Mouse (Mus musculus): ENCODE results near the gene Fam13c.
A peak's percentile ranks its signal among the peaks of the same experiment; 100 is the strongest.
"Not testable (repeated sequence)": the region's sequence is repeated elsewhere in the genome, so short reads cannot be mapped to it uniquely, and the experiment has no call there.

Gene Fam13c

DNA sequence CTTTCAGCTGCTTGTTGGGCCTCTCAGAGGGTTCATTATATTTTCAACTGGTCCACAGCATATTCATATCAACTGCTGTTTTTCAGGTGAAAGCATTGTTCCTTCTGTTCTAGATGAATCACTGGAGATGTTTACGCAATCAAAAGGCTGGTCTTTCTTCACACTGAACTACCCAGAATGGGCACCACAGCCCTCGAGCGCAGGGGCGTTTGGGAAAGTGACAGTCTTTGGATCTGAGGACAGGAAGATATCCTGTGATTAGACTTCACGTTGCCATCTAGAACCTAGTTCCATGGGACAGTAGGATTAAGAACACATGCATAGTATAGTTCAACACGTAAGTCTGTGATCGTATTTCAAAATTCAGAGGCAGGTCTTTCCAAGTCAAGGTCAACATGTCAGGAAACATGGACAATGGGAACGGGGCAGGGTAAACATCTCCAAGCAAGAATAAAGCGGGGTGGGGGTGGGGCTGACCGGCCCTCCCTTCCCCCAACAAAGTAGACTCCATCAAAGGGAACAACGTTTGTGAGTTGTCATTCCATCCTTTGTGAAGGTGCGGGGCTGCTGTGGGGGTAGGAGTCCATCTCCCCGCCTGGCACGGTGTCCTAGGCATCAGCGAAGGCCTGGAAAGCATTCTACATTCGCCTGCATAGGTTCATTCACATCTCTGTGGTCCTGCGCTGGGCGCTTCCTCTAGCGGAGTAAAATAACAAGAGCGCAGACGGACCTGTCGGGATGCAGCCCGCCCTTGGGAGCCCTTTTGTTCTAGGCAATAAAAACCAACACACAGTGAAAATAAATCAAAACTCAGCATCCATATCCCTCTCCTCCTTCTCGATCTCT lies at the start of gene Fam13c:
TSS of gene Fam13c (plus strand) at position 806 of the 846 bp plus-strand sequence.
- DNase-seq (ENCODE audit: inconsistent ontology term), result no peak

- no peak for DNase-seq (ENCODE audit: inconsistent ontology term)
These were observed 44.4 kb upstream of the Fam13c start for GRCm38 (mm10) chr10:70395900-70396299.

- DNase-seq (ENCODE audit: inconsistent ontology term), result no peak
These were observed 42.1 kb upstream of the Fam13c start for GRCm38 (mm10) chr10:70398224-70398623.

DNA sequence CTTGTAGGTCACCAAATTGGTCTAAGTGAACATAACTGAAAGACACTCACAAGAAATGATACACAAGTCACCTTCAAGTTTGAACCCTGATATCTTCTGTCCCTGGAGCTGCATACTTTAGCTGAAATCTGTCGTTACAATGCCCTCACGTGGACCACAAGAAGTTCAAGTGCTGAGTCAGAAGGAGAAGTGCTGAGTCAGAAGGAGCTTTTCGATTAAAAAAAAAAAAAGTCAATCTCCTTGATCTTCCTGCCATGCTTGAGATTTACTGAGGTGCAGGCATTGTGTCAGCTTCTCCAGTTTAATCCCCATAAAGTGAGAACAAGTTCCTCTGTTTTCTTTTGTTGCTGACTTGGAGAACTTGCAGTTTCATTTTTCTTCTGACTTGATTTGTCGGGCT lies 38.3 kb upstream of the Fam13c start:
- no peak for DNase-seq (ENCODE audit: inconsistent ontology term)

- DNase-seq (ENCODE audit: inconsistent ontology term), result no peak
These were observed 37.6 kb upstream of the Fam13c start for GRCm38 (mm10) chr10:70402711-70403110.

GRCm38 (mm10) chr10:70417811-70418486 lies 22.3 kb upstream of the Fam13c start:
- no peak for DNase-seq (ENCODE audit: inconsistent ontology term)

DNA sequence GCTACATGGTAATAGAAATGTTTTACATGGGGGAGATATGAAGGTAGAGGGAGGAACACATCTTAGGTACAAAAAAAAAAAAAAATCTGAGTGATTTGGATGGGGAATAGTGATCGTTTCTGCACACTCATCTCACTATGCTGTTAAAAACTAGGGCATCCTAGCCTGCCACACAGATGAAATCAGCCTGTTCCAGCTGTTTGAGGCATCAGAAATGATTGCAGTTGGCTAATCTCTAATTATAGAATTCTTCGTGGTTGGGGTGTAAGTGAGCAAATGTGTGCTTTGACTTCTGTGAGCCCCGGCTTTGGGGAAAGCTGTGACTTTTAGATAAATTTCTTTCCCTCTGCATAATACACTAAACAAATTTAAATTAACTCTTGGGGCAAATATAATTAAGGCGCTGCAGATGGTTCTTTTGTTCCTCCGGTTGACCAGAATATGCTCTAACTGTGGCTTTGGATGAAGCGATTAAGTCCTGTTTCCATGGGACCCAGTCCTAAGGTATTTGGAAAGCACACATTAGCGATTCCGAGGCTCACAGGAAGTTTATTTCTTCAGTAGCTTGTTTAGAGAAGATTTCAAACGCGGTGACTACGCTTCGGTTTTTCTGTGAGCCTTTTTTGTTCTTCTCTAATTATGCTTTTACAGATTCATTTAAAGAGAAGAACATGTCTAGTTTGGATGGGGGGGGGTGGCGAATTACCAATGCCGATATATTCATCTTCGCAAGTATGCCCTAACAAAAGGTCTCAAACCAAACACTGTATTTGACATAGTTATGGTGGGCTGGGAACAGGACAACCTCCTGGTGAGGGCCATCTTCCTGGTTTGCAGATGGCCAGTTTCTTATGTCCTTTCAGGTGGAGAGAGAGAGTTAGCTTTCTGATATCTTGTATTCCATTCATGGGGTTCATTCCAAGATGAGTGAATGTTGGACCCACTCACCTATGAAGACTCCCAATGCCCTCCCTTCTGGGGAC lies 20.7 kb upstream of the Fam13c start:
- peak; percentile 66 for DNase-seq (ENCODE audit: inconsistent ontology term)

GRCm38 (mm10) chr10:70426373-70426772 lies 13.9 kb upstream of the Fam13c start:
- peak; percentile 56 for DNase-seq (ENCODE audit: inconsistent ontology term)

GRCm38 (mm10) chr10:70428121-70428662 lies 12.1 kb upstream of the Fam13c start:
- peak; percentile 55 for DNase-seq (ENCODE audit: inconsistent ontology term)

GRCm38 (mm10) chr10:70429341-70429740 lies 10.9 kb upstream of the Fam13c start:
- DNase-seq (ENCODE audit: inconsistent ontology term), result no peak

DNA sequence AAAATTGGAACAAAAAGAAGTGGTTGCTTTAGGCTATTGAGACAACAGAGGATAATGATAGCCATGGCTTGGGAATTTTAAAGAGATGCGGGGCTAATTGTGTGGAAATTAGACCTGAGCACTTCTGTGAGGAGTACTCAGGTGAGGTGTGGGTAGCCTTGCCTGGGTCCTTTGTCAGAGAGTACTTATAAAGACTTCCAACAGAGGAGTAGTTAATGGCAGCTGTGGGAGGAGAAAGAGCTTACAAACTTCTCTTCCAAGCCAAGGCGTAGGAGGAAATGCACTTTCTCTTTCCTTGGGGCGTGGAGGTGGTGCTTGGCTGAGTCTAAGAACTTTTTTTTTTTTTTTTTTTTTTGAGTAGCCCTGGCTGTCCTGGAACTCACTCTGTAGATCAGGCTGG lies 6.9 kb upstream of the Fam13c start:
- no peak for DNase-seq (ENCODE audit: inconsistent ontology term)

- DNase-seq (ENCODE audit: inconsistent ontology term), result not testable (repeated sequence)
These were observed 6.5 kb upstream of the Fam13c start for GRCm38 (mm10) chr10:70433736-70434135.

DNA sequence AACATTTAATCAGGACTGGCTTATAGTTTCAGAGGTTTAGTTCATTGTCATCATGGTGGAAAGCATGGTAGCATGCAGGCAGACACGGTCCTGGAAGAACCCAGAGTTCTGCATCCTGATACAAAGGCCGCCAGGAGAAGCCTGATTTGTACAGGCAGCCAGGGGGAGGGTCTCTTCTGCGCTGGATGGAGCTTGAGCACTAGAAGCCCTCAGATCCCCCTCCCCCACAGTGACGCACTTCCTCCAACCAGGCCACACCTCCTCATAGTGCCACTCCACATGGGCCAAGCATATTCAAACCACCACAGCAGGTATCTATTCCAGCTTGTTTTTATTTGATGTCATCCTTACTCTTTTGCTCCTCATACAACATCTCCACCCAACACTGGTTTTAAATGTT lies 3.6 kb upstream of the Fam13c start:
- DNase-seq (ENCODE audit: inconsistent ontology term), result no peak

GRCm38 (mm10) chr10:70437289-70437688 lies 3.0 kb upstream of the Fam13c start:
- DNase-seq (ENCODE audit: inconsistent ontology term), result no peak

DNA sequence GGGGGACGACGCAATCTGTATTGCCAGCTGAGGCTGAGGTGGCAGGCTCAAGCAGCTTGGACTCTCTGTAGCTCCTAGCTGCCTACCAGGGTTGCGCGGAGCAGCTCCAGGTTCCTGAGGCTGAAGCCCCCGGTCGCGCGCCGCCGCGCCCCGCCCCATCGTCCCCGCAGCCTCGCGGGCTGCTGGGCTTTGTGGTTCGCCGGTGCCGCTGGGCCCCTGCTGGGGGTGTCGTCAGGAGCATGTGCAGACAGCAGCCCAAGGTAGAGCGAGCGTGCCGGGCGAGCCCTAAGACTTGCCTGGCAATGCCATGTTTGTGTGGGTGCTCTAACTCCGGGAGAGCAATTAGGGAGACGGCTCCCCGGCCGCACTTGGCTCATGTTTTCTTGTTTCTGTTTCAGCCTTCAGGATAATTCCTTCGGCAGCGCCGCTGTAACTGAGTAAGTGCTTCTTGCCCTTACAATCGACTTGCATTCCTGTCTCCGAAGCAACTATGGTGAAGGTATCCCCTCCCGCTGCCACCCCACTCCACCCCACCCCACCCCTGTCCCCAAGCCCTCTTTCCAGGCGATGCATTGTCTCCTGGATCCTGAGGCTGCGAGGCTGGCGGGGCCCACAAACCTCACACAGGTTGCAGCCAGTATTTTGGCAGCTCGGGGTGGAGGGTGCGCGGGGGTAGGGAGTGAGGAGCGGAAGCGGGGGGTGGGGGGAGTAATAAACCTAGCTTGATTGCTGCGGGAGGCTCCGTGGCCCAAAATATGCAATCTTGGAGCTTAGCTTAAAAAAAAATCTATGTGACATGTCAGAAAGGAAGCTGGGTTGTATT lies 569 bp downstream of the Fam13c start:
- DNase-seq (ENCODE audit: inconsistent ontology term), result peak; percentile 57

GRCm38 (mm10) chr10:70442156-70442555 lies 1.9 kb downstream of the Fam13c start:
- DNase-seq (ENCODE audit: inconsistent ontology term), result no peak

DNA sequence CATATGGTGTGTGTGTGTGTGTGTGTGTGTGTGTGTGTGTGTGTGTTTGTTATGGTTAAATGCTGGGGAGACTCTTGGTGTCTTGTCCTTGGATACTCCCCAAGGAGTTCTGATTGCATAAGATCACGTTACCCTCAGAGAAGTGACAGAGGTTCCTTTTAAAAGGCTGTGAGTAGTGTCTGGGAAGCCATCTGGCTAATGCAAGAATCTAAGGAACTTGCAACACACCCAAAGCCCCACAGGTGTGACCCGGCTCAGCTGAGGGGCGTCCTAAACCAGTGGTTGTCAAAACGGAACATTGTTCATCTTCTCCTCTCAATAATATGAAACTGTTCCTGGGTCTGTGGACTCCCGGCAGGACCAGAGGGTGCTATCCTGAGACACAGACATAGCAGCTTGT lies 2.3 kb downstream of the Fam13c start:
- no peak for DNase-seq (ENCODE audit: inconsistent ontology term)

- no peak for DNase-seq (ENCODE audit: inconsistent ontology term)
These were observed 7.5 kb downstream of the Fam13c start for GRCm38 (mm10) chr10:70447787-70448186.

DNA sequence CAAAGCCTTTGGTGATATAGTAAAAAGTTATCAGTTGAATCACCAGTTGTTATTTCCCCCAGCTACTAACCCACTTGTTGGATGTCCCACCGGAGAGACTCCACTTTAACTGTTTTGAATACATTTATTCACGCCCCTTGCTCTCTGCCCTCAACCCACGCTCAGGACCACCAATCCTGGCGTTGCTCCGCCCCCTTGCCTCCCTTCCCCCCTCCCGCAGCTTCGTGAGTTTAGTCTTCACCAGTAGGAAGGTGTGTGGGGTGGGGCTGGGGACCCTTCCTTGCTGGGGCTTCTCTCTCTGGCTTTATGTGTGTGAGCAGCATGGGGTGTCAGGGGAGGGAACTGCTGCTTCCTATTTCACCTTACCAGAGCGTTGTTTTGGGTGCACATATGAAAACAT lies 8.9 kb downstream of the Fam13c start:
- no peak for DNase-seq (ENCODE audit: inconsistent ontology term)

- no peak for DNase-seq (ENCODE audit: inconsistent ontology term)
These were observed 15.6 kb downstream of the Fam13c start for GRCm38 (mm10) chr10:70455886-70456305.
